Mouse (Mus musculus) right cerebral cortex, postnatal 14 days (tissue): ENCODE results near the gene Gm42906.

ENCODE experiments used
- DNase-seq: peaks from one replicate; pipeline ENCODE4 v3.0.0; 2022

Gene Gm42906

GRCm38 (mm10) chr5:151293591-151293990 is 134.4 kb downstream of the Gm42906 start:
- no peak for DNase-seq

- DNase-seq: peak; percentile 18
Measured at GRCm38 (mm10) chr5:151292310-151292709, 135.7 kb downstream of the Gm42906 start.

GRCm38 (mm10) chr5:151286331-151286730 is 141.6 kb downstream of the Gm42906 start:
- no peak for DNase-seq

GRCm38 (mm10) chr5:151279531-151279930 is 148.4 kb downstream of the Gm42906 start:
- no peak for DNase-seq

GRCm38 (mm10) chr5:151277927-151278326 is 150.0 kb downstream of the Gm42906 start:
- no peak for DNase-seq

GRCm38 (mm10) chr5:151275986-151276385 is 152.0 kb downstream of the Gm42906 start:
- DNase-seq: no peak

- DNase-seq: no peak
Measured at GRCm38 (mm10) chr5:151274265-151274664, 153.7 kb downstream of the Gm42906 start.

GRCm38 (mm10) chr5:151270815-151271214 is 157.1 kb downstream of the Gm42906 start:
- DNase-seq: no peak

- no peak for DNase-seq
Measured at GRCm38 (mm10) chr5:151266896-151267634, 160.9 kb downstream of the Gm42906 start.

GRCm38 (mm10) chr5:151261558-151261957 is 166.4 kb downstream of the Gm42906 start:
- no peak for DNase-seq

- no peak for DNase-seq
Measured at GRCm38 (mm10) chr5:151252213-151252612, 175.8 kb downstream of the Gm42906 start.

- DNase-seq: no peak
Measured at GRCm38 (mm10) chr5:151251656-151252055, 176.3 kb downstream of the Gm42906 start.

- no peak for DNase-seq
Measured at GRCm38 (mm10) chr5:151248671-151249620, 179.0 kb downstream of the Gm42906 start.

- no peak for DNase-seq
Measured at GRCm38 (mm10) chr5:151248084-151248483, 179.9 kb downstream of the Gm42906 start.

- DNase-seq: no peak
Measured at GRCm38 (mm10) chr5:151247115-151247875, 180.7 kb downstream of the Gm42906 start.

GRCm38 (mm10) chr5:151246287-151246686 is 181.7 kb downstream of the Gm42906 start:
- DNase-seq: no peak

- DNase-seq: no peak
Measured at GRCm38 (mm10) chr5:151245571-151245970, 182.4 kb downstream of the Gm42906 start.

- DNase-seq: no peak
Measured at GRCm38 (mm10) chr5:151238730-151239129, 189.2 kb downstream of the Gm42906 start.

- no peak for DNase-seq
Measured at GRCm38 (mm10) chr5:151236411-151236810, 191.6 kb downstream of the Gm42906 start.

- DNase-seq: peak; percentile 25
Measured at GRCm38 (mm10) chr5:151233400-151234031, 194.4 kb downstream of the Gm42906 start, which contains the start of gene Stard13. TSS of gene Stard13 (minus strand) at chr5:151233836.

GRCm38 (mm10) chr5:151232576-151233299 is 195.2 kb downstream of the Gm42906 start:
- no peak for DNase-seq

- DNase-seq: no peak
Measured at GRCm38 (mm10) chr5:151231861-151232260, 196.1 kb downstream of the Gm42906 start.
